Mouse (Mus musculus) limb, embryonic 10.5 days (tissue): ENCODE measurements around the gene Pbx4. TPM values are rescaled to one million over a fixed set of nuclear protein-coding genes. Genes with fewer than 3 reads are reported as not detected.
A peak's percentile ranks its signal among the peaks of the same experiment; 100 is the strongest.

ENCODE experiments used
- DNase-seq: peaks from one replicate; pipeline ENCODE4 v3.0.0-alpha.2; 2017; ENCODE audit warnings: low spot score
- H3K27ac ChIP-seq: fragments of 300-500 bp; sonication (generic); 2 replicates; pipeline ENCODE4 v1.5.1; 2016; ENCODE audit warnings: mild to moderate bottlenecking
- H3K27me3 ChIP-seq: fragments of 300-500 bp; sonication (generic); 2 replicates; pipeline ENCODE4 v1.6.1; 2016; ENCODE audit warnings: low read depth, mild to moderate bottlenecking; ENCODE audit not compliant: poor library complexity, severe bottlenecking
- H3K36me3 ChIP-seq: fragments of 300-500 bp; sonication (generic); 2 replicates; pipeline ENCODE4 v1.6.1; 2016; ENCODE audit warnings: mild to moderate bottlenecking, moderate library complexity
- H3K4me1 ChIP-seq: fragments of 300-500 bp; sonication (generic); 2 replicates; pipeline ENCODE4 v1.6.1; 2016
- H3K4me3 ChIP-seq: fragments of 300-500 bp; sonication (generic); 2 replicates; pipeline ENCODE4 v1.5.1; 2016; ENCODE audit warnings: mild to moderate bottlenecking, moderate library complexity
- H3K9me3 ChIP-seq: fragments of 300-500 bp; sonication (generic); replicated peaks from 2 replicates; pipeline ENCODE4 v1.6.1; 2016; ENCODE audit warnings: mild to moderate bottlenecking
- WGBS: fragments of 180-500 bp; shearing (Covaris S2); methylation state at CpG from one replicate; pipeline ENCODE4 v1.1.7; 2016; 5-methylcytosine and 5-hydroxymethylcytosine counted together
- polyA plus RNA-seq: library from polyadenylated mRNA; unstranded; fragments of >200 nt; fragmentation: Nextera tagmentation; extraction: Ambion mirVana; gene quantifications from 2 replicates; pipeline ENCODE4 v1.2.1, GENCODE M21; 2016

Pbx4 gene
- polyA plus RNA-seq, 1 experiment from 2014 or later: 9.6 TPM

DNA sequence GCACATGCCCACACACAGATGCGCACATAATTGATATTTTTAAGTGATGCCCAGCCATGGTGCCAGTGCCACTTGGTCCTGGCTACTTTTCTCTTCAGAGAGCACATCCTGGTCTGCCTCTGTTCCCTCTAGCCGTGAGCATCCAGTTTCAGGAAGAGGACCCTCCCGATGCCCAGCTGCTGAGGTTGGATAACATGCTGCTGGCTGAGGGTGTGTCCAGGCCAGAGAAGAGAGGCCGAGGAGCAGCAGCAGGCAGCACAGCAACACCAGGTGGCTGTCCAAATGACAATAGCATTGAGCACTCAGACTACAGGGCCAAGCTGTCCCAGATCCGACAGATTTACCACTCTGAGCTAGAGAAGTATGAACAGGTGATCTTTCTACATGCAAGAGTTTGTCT is 31.9 kb downstream of the Pbx4 start:
- no peak overlapping the region for H3K27ac ChIP-seq
- no peaks in the 10 kb centered on the region; the same call in 1 of the 2 replicates for H3K27me3 ChIP-seq
- H3K9me3 ChIP-seq: no peaks in the 10 kb centered on the region
- WGBS: 81% methylated on average over 5 of the region's 5 CpGs
- no peak overlapping the region for H3K4me3 ChIP-seq
- H3K36me3 ChIP-seq: no peaks in the 10 kb centered on the region
- no peak for DNase-seq
- no peaks in the 10 kb centered on the region for H3K4me1 ChIP-seq

- no peak for DNase-seq
- Histone ChIP-seq H3K9me3 (no peaks in the 10 kb centered on the region), H3K4me1 (no peaks in the 10 kb centered on the region), H3K36me3 (no peaks in the 10 kb centered on the region), H3K27ac (no peak overlapping the region), H3K4me3 (no peak overlapping the region), H3K27me3 (peaks cover 6% of the 10 kb centered on the region; the same call in 1 of the 2 replicates)
- 62% methylated on average over 5 of the region's 5 CpGs for WGBS
Measured at GRCm38 (mm10) chr8:69867696-69868326, 35.5 kb downstream of the Pbx4 start.

GRCm38 (mm10) chr8:69870003-69870765 is 37.9 kb downstream of the Pbx4 start:
- peaks cover 20% of the 10 kb centered on the region for H3K27me3 ChIP-seq
- WGBS: 82% methylated on average over 11 of the region's 11 CpGs

DNA sequence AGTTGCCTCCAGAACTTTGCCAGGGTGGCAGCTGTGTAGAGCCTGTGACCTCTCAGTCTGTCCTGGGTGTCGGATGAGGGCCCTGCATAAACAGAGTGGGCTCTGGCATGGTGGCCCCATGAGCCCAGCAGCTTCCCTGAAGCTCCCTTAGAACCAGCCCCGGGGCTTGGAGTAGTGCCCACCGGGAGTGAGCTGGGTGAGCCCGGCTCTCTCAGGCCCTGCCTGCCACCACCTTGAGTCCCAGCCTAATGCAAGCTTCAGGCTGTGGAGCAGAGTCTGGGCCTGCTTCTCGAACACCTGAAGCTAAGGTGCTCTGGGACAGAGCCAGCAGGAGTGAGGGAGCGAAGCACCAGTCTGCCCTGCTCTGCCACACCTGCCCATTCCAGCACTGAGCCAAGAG is 38.6 kb downstream of the Pbx4 start:
- 85% methylated on average over 6 of the region's 6 CpGs for WGBS
- Histone ChIP-seq H3K4me1 (no peaks in the 10 kb centered on the region), H3K27ac (no peak overlapping the region), H3K9me3 (no peaks in the 10 kb centered on the region), H3K36me3 (no peaks in the 10 kb centered on the region), H3K27me3 (peaks cover 27% of the 10 kb centered on the region), H3K4me3 (no peak overlapping the region)
- DNase-seq: no peak

More at GRCm38 (mm10) chr8:69870003-69870765, 37.9 kb downstream of the Pbx4 start:
- Histone ChIP-seq H3K4me3 (no peak overlapping the region), H3K4me1 (no peaks in the 10 kb centered on the region), H3K9me3 (no peaks in the 10 kb centered on the region), H3K27ac (no peak overlapping the region), H3K36me3 (no peaks in the 10 kb centered on the region)
- no peak for DNase-seq

- H3K27ac ChIP-seq: no peak overlapping the region
- peak; percentile 74 for DNase-seq
- H3K9me3 ChIP-seq: no peaks in the 10 kb centered on the region
- WGBS: 11% methylated on average over 9 of the region's 9 CpGs
- H3K4me1 ChIP-seq: no peaks in the 10 kb centered on the region
- H3K36me3 ChIP-seq: no peaks in the 10 kb centered on the region
- peaks cover 59% of the 10 kb centered on the region for H3K27me3 ChIP-seq
- no peak overlapping the region for H3K4me3 ChIP-seq
Measured at GRCm38 (mm10) chr8:69874155-69874554, 41.9 kb downstream of the Pbx4 start.

GRCm38 (mm10) chr8:69874654-69875053 is 42.4 kb downstream of the Pbx4 start:
- DNase-seq: no peak
- no peaks in the 10 kb centered on the region for H3K36me3 ChIP-seq
- H3K4me1 ChIP-seq: no peaks in the 10 kb centered on the region
- H3K27me3 ChIP-seq: peaks cover 64% of the 10 kb centered on the region
- no peak overlapping the region for H3K4me3 ChIP-seq
- no peaks in the 10 kb centered on the region for H3K9me3 ChIP-seq
- 86% methylated on average over 13 of the region's 13 CpGs for WGBS
- no peak overlapping the region for H3K27ac ChIP-seq

DNA sequence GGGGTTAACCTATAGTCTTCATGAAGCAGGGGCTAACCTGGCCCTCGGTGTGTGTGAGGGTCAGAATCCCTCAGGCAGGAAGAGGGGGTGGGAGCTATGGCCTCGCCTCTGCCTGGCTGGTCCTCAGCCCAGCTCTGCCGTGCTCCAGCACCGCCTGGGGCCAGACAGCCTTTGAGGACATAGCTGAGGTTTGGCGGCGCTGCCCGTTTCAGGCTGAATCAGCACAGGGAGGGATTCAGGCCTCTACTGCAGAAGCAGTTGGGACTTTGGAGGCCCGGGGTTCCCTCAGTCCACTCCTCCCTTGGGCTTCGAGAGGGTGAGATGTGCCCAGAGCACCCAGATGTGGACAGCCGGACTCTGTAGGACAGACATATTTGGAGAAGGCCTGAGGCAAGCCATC is 43.8 kb downstream of the Pbx4 start:
- Histone ChIP-seq H3K4me3 (no peak overlapping the region), H3K4me1 (peaks cover 4% of the 10 kb centered on the region), H3K27me3 (peaks cover 73% of the 10 kb centered on the region), H3K36me3 (no peaks in the 10 kb centered on the region), H3K27ac (no peak overlapping the region), H3K9me3 (no peaks in the 10 kb centered on the region)
- WGBS: 43% methylated on average over 10 of the region's 10 CpGs
- no peak for DNase-seq

GRCm38 (mm10) chr8:69876967-69877366 is 44.7 kb downstream of the Pbx4 start:
- WGBS: 81% methylated on average over 10 of the region's 10 CpGs
- Histone ChIP-seq H3K36me3 (no peaks in the 10 kb centered on the region), H3K4me1 (peaks cover 12% of the 10 kb centered on the region), H3K9me3 (no peaks in the 10 kb centered on the region), H3K27me3 (peaks cover 82% of the 10 kb centered on the region), H3K4me3 (no peak overlapping the region), H3K27ac (no peak overlapping the region)
- no peak for DNase-seq

DNA sequence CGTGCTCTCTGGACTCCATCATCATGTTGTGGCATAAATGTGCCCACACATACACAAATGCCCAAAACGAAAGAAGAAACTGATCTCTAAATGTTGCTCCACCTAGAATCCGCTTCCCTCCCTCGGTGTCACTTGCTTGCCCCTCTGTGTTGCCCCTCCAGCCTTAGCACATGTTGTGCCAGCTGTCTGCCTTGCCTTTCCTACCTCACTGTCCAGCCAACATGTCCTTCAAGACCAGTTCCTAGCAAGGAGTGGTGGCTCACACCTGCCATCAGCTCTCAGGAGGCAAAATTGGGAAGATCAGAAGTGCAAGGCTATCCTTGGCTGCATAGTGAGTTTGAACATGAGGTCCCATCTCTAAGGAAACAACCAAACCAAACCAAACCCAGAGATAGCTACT is 45.1 kb downstream of the Pbx4 start:
- no peak overlapping the region for H3K27ac ChIP-seq
- DNase-seq: no peak
- H3K9me3 ChIP-seq: no peaks in the 10 kb centered on the region
- no peaks in the 10 kb centered on the region for H3K36me3 ChIP-seq
- peaks cover 86% of the 10 kb centered on the region for H3K27me3 ChIP-seq
- WGBS: 86% methylated on average over 4 of the region's 4 CpGs
- peaks cover 16% of the 10 kb centered on the region for H3K4me1 ChIP-seq
- no peak overlapping the region for H3K4me3 ChIP-seq

GRCm38 (mm10) chr8:69877992-69878391 is 45.7 kb downstream of the Pbx4 start:
- H3K4me1 ChIP-seq: peaks cover 22% of the 10 kb centered on the region
- no peaks in the 10 kb centered on the region for H3K9me3 ChIP-seq
- no peak overlapping the region for H3K4me3 ChIP-seq
- H3K27me3 ChIP-seq: peaks cover 92% of the 10 kb centered on the region
- H3K36me3 ChIP-seq: no peaks in the 10 kb centered on the region
- no peak for DNase-seq
- WGBS: 65% methylated on average over 3 of the region's 3 CpGs
- H3K27ac ChIP-seq: no peak overlapping the region

GRCm38 (mm10) chr8:69879678-69880077 is 47.4 kb downstream of the Pbx4 start:
- H3K4me3 ChIP-seq: no peak overlapping the region
- 64% methylated on average over 8 of the region's 8 CpGs for WGBS
- peaks cover 24% of the 10 kb centered on the region for H3K4me1 ChIP-seq
- no peaks in the 10 kb centered on the region for H3K36me3 ChIP-seq
- H3K27me3 ChIP-seq: peaks cover 97% of the 10 kb centered on the region
- H3K27ac ChIP-seq: no peak overlapping the region
- no peaks in the 10 kb centered on the region for H3K9me3 ChIP-seq
- no peak for DNase-seq

DNA sequence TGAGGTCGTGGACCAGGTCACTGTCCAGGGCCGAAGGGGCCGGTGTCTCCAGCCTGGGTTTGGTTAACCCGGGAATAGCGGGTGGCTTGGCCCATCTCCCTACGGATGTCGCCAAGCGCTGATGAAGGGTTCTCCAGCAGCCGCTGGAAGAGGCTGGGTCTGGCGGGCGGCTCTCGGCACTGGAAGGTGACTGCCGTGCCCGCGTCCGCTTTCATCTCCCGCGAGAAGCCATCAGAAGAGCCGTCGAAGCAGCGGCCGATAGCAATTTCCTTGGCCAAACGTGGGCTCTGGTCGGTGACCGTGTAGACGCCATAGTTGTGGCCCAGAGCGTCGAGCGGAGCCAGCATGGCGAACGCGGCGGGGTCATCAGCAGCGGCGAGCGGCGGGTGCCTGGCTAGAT is 48.5 kb downstream of the Pbx4 start:
- H3K36me3 ChIP-seq: no peaks in the 10 kb centered on the region
- peak overlapping the region; percentile 45; the same call in 1 of the 2 replicates for H3K4me3 ChIP-seq
- peaks cover 100% of the 10 kb centered on the region for H3K27me3 ChIP-seq
- peak; percentile 46 for DNase-seq
- WGBS: 10% methylated on average over 37 of the region's 37 CpGs
- H3K4me1 ChIP-seq: peaks cover 26% of the 10 kb centered on the region
- H3K9me3 ChIP-seq: no peaks in the 10 kb centered on the region
- H3K27ac ChIP-seq: no peak overlapping the region

- H3K9me3 ChIP-seq: no peaks in the 10 kb centered on the region
- no peak for DNase-seq
- WGBS: 20% methylated on average over 79 of the region's 79 CpGs
- peak overlapping the region; percentile 32; the same call in 1 of the 2 replicates for H3K27ac ChIP-seq
- H3K4me3 ChIP-seq: peak overlapping the region; percentile 45
- peaks cover 100% of the 10 kb centered on the region for H3K27me3 ChIP-seq
- H3K36me3 ChIP-seq: no peaks in the 10 kb centered on the region
- peaks cover 28% of the 10 kb centered on the region for H3K4me1 ChIP-seq
Measured at GRCm38 (mm10) chr8:69881261-69881865, 49.1 kb downstream of the Pbx4 start.
